Mouse (Mus musculus) ES-Bruce4 (cell line): ENCODE data around the gene Rhox13. TPM values are rescaled to one million over a fixed set of nuclear protein-coding genes. Genes with fewer than 3 reads are reported as not detected.

Experiments
- H3K27ac ChIP-seq: 2 replicates; pipeline ENCODE4 v1.5.1; 2012; ENCODE audit warnings: low read length, inconsistent platforms; ENCODE audit not compliant: insufficient read depth
- H3K27me3 ChIP-seq: 2 replicates; pipeline ENCODE4 v1.6.1; 2012; ENCODE audit warnings: mild to moderate bottlenecking, low read length, inconsistent platforms; ENCODE audit not compliant: control insufficient read depth, poor library complexity, insufficient read depth, severe bottlenecking
- H3K36me3 ChIP-seq: 2 replicates; pipeline ENCODE4 v1.6.1; 2012; ENCODE audit warnings: inconsistent platforms, mild to moderate bottlenecking, low read length, moderate library complexity; ENCODE audit not compliant: control insufficient read depth, poor library complexity, insufficient read depth, severe bottlenecking
- H3K4me1 ChIP-seq: one replicate; pipeline ENCODE4 v1.8.1; 2011; ENCODE audit warnings: low read length; ENCODE audit not compliant: control insufficient read depth, insufficient read depth
- H3K4me3 ChIP-seq: 2 replicates; pipeline ENCODE4 v1.5.1; 2011; ENCODE audit warnings: low read depth, mild to moderate bottlenecking, low read length
- H3K9ac ChIP-seq: 2 replicates; pipeline ENCODE4 v1.6.1; 2012; ENCODE audit warnings: low read depth, mild to moderate bottlenecking, inconsistent platforms; ENCODE audit not compliant: poor library complexity, severe bottlenecking
- H3K9me3 ChIP-seq: replicated peaks from 2 replicates; pipeline ENCODE4 v1.6.1; 2012; ENCODE audit warnings: mild to moderate bottlenecking, low read length, inconsistent platforms; ENCODE audit not compliant: control insufficient read depth, poor library complexity, insufficient read depth, severe bottlenecking
- CTCF ChIP-seq: IDR thresholded peaks from one replicate; pipeline ENCODE4 v1.8.1; 2011; ENCODE audit warnings: low read depth, low read length
- EP300 ChIP-seq: IDR thresholded peaks from 2 replicates; pipeline ENCODE4 v1.6.1; 2011; ENCODE audit warnings: low read depth, low read length; ENCODE audit not compliant: insufficient read depth
- POLR2A ChIP-seq: IDR thresholded peaks from one replicate; pipeline ENCODE4 v1.8.1; 2011; ENCODE audit warnings: low read length; ENCODE audit not compliant: insufficient read depth
- polyA plus RNA-seq: library from polyadenylated mRNA; stranded (reverse); fragments of >200 nt; gene quantifications from 2 replicates; pipeline ENCODE4 v1.2.4, GENCODE M21; 2011; ENCODE audit warnings: low read depth; ENCODE audit not compliant: missing spikeins, insufficient read depth, insufficient read length

Gene Rhox13
- polyA plus RNA-seq, 1 experiment, result not detected

DNA sequence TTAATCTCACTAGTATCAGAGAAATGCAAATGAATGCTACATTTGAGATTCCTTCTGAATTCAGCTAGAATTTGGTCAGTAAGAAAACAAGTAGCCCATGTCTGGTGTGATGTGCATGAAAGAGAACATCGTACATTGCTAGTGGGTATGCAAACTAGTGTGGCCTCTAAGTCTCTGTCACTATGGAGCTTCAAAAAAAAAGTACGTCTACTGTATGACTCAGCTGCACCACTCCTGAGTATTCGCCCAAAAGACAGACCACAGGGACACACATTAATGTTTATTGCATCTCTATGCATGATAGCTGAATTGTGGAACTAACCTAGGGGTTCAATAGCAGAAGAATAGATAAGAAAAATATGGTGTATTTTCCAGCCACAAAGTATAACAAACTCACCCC, 44.3 kb downstream of the Rhox13 start:
- no peak overlapping the region for H3K27ac ChIP-seq
- no peaks in the 10 kb centered on the region for H3K27me3 ChIP-seq
- no peaks in the 10 kb centered on the region for H3K36me3 ChIP-seq
- H3K9ac ChIP-seq, result no peak overlapping the region
- no peak overlapping the region for H3K4me3 ChIP-seq
- no peaks in the 10 kb centered on the region for H3K4me1 ChIP-seq
- TF ChIP-seq POLR2A, result no peak
- no peak for TF ChIP-seq CTCF
- no peak for TF ChIP-seq EP300
- H3K9me3 ChIP-seq, result no peaks in the 10 kb centered on the region

GRCm38 (mm10) chrX:38166064-38166463, 45.0 kb downstream of the Rhox13 start:
- TF ChIP-seq EP300 (no peak), POLR2A (no peak), CTCF (no peak)
- no peaks in the 10 kb centered on the region for H3K27me3 ChIP-seq
- H3K27ac ChIP-seq, result no peak overlapping the region
- H3K9ac ChIP-seq, result no peak overlapping the region
- H3K4me1 ChIP-seq, result no peaks in the 10 kb centered on the region
- H3K4me3 ChIP-seq, result no peak overlapping the region
- H3K9me3 ChIP-seq, result no peaks in the 10 kb centered on the region
- no peaks in the 10 kb centered on the region for H3K36me3 ChIP-seq

DNA sequence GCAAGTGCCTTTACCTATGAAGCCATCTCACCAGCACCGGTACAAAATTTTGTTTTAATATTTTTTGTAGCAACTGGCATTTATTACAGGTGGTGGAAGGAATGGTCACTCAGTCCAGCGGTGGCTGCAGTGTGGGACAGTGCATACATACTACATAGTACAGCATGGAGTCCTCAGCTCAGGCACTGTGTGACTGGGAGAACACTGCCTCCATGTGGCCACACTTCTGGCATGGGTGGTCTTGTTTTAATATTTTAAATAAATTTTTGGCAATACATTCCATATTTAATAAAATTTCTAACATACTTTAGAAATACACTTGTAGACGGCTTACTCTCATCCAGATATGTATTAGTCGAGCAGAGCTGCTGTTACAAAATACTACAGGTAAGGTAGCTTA, 45.6 kb downstream of the Rhox13 start:
- no peak overlapping the region for H3K27ac ChIP-seq
- H3K9me3 ChIP-seq, result no peaks in the 10 kb centered on the region
- no peak overlapping the region for H3K4me3 ChIP-seq
- no peaks in the 10 kb centered on the region for H3K36me3 ChIP-seq
- H3K9ac ChIP-seq, result no peak overlapping the region
- no peak for TF ChIP-seq EP300
- TF ChIP-seq POLR2A, result no peak
- no peak for TF ChIP-seq CTCF
- H3K4me1 ChIP-seq, result no peaks in the 10 kb centered on the region
- H3K27me3 ChIP-seq, result no peaks in the 10 kb centered on the region

Other genes starting within 250 kb of the Rhox13 start
- gene Rhox8, start 242.3 kb upstream of the Rhox13 start, polyA plus RNA-seq, result not detected in 2 replicates
- gene Rhox7b, start 224.0 kb upstream of the Rhox13 start, polyA plus RNA-seq, result not detected in 2 replicates
- 19.2 and 19.5 TPM in 2 replicates for gene Rhox9, start 219.4 kb upstream of the Rhox13 start, polyA plus RNA-seq
- gene Btg1-ps1, start 102.4 kb upstream of the Rhox13 start, polyA plus RNA-seq, result not detected in 2 replicates
- gene Btg1-ps2, start 78.1 kb upstream of the Rhox13 start, polyA plus RNA-seq, result not detected in 2 replicates
- not detected in 2 replicates for gene Rhox10, start 54.7 kb upstream of the Rhox13 start, polyA plus RNA-seq
- gene Rhox11, start 36.1 kb upstream of the Rhox13 start, polyA plus RNA-seq, result not detected in 2 replicates
- gene Rhox12, start 10.3 kb upstream of the Rhox13 start, polyA plus RNA-seq, result not detected in 2 replicates
- gene Zbtb33, start 68.6 kb downstream of the Rhox13 start, polyA plus RNA-seq, result 18.4 and 18.7 TPM in 2 replicates
- gene Tmem255a, start 131.2 kb downstream of the Rhox13 start, polyA plus RNA-seq, result not detected in 2 replicates
- gene Atp1b4, start 195.0 kb downstream of the Rhox13 start, polyA plus RNA-seq, result not detected in 2 replicates